Mouse (Mus musculus): ENCODE measurements around the gene 1700066M21Rik. TPM values are rescaled to one million over a fixed set of nuclear protein-coding genes. Genes with fewer than 3 reads are reported as not detected.

The 1700066M21Rik gene
- polyA plus RNA-seq (2015; fragmentation: Nextera tagmentation; extraction: Ambion mirVana) = 26.2 and 26.3 TPM in 2 replicates

DNA sequence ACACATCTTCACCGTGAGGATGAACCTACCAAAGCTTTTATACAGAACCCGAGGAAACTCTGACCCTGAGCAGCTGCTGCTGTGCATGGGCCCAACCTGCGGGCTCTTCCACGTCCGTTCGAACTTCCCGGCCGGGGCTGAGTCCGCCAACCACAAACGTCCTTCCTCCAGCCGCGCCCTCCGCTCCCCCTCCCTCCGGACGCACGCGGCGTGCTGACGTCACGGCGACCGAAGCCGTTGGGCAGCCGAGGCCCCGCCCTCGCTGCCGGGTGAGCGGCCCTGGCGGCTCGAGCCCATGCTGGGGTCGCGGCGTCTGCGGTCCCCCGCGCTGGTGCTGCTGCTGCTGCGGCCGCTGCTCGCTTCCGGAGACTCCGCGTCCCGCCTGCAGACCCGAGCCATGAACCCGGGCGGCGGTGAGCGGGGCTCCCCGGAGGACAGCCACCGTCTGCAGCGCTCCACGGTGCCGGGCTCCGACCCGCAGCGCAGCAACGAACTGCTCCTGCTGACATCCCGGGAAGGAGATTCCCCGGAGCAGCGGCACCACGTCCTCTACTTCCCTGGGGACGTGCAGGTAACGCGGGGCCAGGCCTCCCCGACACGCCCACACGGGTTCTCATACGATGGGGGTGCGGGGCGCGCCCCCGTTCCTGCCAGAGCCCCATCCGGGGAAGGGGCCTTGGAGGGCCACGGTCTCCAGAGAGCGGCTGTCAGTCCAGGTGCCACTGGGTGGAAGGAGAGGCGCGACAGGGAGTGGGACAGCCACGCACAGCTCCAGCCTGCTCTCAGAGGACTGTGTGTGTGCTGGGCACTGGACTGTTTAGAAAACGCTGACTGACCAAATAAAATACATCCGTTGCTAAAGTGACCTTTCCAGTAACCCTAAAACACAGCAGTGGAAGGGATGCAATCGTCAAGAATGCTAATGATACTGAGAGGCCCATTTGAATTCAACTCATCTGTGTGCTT lies at the start of gene 1700066M21Rik:
1700066M21Rik (plus strand) TSS at position 245 of the 966 bp plus-strand sequence.

DNA sequence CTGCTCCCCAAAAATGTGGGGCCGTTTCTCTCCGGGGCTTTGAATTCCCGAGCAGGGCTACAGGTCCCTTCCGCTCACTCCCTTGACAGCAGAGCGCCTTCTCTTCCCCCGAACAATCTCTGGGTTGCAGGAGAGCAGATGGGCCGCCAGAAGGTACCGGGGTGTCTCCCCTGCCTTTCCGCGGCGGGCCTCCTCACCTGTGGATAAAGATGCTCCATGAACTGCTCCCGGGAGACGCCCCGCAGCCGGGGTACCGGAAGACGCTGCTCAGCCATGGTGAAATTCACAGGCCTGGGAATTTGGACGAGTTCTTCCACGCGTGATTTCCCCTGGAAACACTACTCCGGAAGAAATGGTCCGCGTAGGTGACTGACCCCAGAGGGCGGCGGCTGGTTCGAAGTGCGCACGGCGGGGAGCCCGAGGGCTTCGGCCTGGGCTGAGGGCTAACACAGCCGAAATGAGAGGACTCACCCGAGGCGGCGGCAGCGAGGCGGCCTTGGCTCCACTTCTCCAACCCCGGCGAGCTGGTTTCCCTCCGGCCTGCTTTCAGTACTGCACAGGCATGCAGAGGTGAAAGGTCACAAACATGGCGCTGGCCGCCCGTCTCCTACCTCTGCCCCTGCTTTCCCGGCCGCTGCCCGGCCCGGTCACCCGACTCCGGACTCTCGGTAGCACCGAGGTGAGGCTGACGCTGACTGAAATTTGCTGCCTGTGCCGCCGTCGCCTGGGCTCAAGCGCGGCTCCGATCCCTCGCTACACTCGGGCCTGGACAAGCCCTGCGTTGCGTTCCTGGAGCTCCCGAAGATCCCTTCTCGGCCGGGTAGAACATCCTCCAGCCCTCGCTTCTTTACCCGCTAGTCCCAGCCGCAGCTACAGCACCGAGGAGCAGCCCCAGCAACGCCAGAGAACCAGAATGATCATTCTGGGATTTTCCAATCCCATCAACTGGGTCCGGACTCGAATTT lies 29.0 kb downstream of the 1700066M21Rik start, which contains the start of the genes Maip1 and Tyw5:
Maip1 (plus strand) TSS at position 142 of the 965 bp plus-strand sequence.
Tyw5 (minus strand) TSS at position 915 of the 965 bp plus-strand sequence.

Other genes starting within 250 kb of the 1700066M21Rik start
- gene Maip1, start 28.7 kb downstream of the 1700066M21Rik start, polyA plus RNA-seq (2015; fragmentation: Nextera tagmentation; extraction: Ambion mirVana) = 16.4 and 18.2 TPM in 2 replicates
- gene Tyw5, start 29.5 kb downstream of the 1700066M21Rik start, polyA plus RNA-seq (2015; fragmentation: Nextera tagmentation; extraction: Ambion mirVana) = 26.2 and 32.8 TPM in 2 replicates

All from neural tube, postnatal 0 days (tissue).